Mouse (Mus musculus): ENCODE data around the gene Slc24a1. TPM values are rescaled to one million over a fixed set of nuclear protein-coding genes. Genes with fewer than 3 reads are reported as not detected.
"Not testable (repeated sequence)": the region's sequence is repeated elsewhere in the genome, so short reads cannot be mapped to it uniquely, and the experiment has no call there.

Gene Slc24a1
- 0.04 TPM in 2 replicates for polyA plus RNA-seq (2012; rRNA removed)

- DNase-seq (ENCODE audit: low read depth) = no peak
Measured at GRCm38 (mm10) chr9:64951161-64951657, at the start of gene Slc24a1. TSS of gene Slc24a1 (minus strand) at chr9:64951607.

- not testable (repeated sequence) for DNase-seq (ENCODE audit: low read depth)
Measured at GRCm38 (mm10) chr9:64995464-64995863, 44.1 kb upstream of the Slc24a1 start.

- DNase-seq (ENCODE audit: low read depth) = no peak
Measured at GRCm38 (mm10) chr9:64990291-64990690, 38.9 kb upstream of the Slc24a1 start.

- DNase-seq (ENCODE audit: low read depth) = no peak
Measured at GRCm38 (mm10) chr9:64988443-64988842, 37.0 kb upstream of the Slc24a1 start.

GRCm38 (mm10) chr9:64987651-64988050 lies 36.2 kb upstream of the Slc24a1 start:
- DNase-seq (ENCODE audit: low read depth) = peak; percentile 8

- no peak for DNase-seq (ENCODE audit: low read depth)
Measured at GRCm38 (mm10) chr9:64985807-64986206, 34.4 kb upstream of the Slc24a1 start.

- no peak for DNase-seq (ENCODE audit: low read depth)
Measured at GRCm38 (mm10) chr9:64985037-64985794, 33.8 kb upstream of the Slc24a1 start.

GRCm38 (mm10) chr9:64981904-64982303 lies 30.5 kb upstream of the Slc24a1 start:
- no peak for DNase-seq (ENCODE audit: low read depth)

- no peak for DNase-seq (ENCODE audit: low read depth)
Measured at GRCm38 (mm10) chr9:64980548-64980947, 29.1 kb upstream of the Slc24a1 start.

- no peak for DNase-seq (ENCODE audit: low read depth)
Measured at GRCm38 (mm10) chr9:64960978-64961320, 9.5 kb upstream of the Slc24a1 start.

GRCm38 (mm10) chr9:64960117-64960977 lies 8.9 kb upstream of the Slc24a1 start, which contains the start of gene Ints14:
TSS of gene Ints14 (plus strand) at chr9:64960905.
- peak; percentile 30 for DNase-seq (ENCODE audit: low read depth)

GRCm38 (mm10) chr9:64957276-64957675 lies 5.9 kb upstream of the Slc24a1 start:
- no peak for DNase-seq (ENCODE audit: low read depth)

GRCm38 (mm10) chr9:64956337-64956736 lies 4.9 kb upstream of the Slc24a1 start:
- no peak for DNase-seq (ENCODE audit: low read depth)

- no peak for DNase-seq (ENCODE audit: low read depth)
Measured at GRCm38 (mm10) chr9:64953190-64953589, 1.8 kb upstream of the Slc24a1 start.

GRCm38 (mm10) chr9:64952055-64952454 lies 648 bp upstream of the Slc24a1 start:
- DNase-seq (ENCODE audit: low read depth) = no peak

GRCm38 (mm10) chr9:64947483-64948095 lies 3.8 kb downstream of the Slc24a1 start:
- DNase-seq (ENCODE audit: low read depth) = no peak

GRCm38 (mm10) chr9:64943997-64944396 lies 7.4 kb downstream of the Slc24a1 start:
- no peak for DNase-seq (ENCODE audit: low read depth)

- DNase-seq (ENCODE audit: low read depth) = no peak
Measured at GRCm38 (mm10) chr9:64941650-64942049, 9.8 kb downstream of the Slc24a1 start.

GRCm38 (mm10) chr9:64940731-64941346 lies 10.6 kb downstream of the Slc24a1 start:
- no peak for DNase-seq (ENCODE audit: low read depth)

- DNase-seq (ENCODE audit: low read depth) = no peak
Measured at GRCm38 (mm10) chr9:64939790-64940189, 11.6 kb downstream of the Slc24a1 start.

- no peak for DNase-seq (ENCODE audit: low read depth)
Measured at GRCm38 (mm10) chr9:64939281-64939680, 12.1 kb downstream of the Slc24a1 start.

- DNase-seq (ENCODE audit: low read depth) = no peak
Measured at GRCm38 (mm10) chr9:64938535-64938934, 12.9 kb downstream of the Slc24a1 start.
